Mouse (Mus musculus): ENCODE measurements around the gene Ppp6c. TPM values are rescaled to one million over a fixed set of nuclear protein-coding genes. Genes with fewer than 3 reads are reported as not detected.
A peak's percentile ranks its signal among the peaks of the same experiment; 100 is the strongest.

The Ppp6c gene
- total RNA-seq, 2 experiments from 2014 or later = 64.4 to 69.0 TPM

GRCm38 (mm10) chr2:39156821-39157220, 69.4 kb downstream of the Ppp6c start:
- intact Hi-C loops (cut with DNase I) = no loop called here
- no peak for DNase-seq (ENCODE audit: low spot score in 2 of 2)

DNA sequence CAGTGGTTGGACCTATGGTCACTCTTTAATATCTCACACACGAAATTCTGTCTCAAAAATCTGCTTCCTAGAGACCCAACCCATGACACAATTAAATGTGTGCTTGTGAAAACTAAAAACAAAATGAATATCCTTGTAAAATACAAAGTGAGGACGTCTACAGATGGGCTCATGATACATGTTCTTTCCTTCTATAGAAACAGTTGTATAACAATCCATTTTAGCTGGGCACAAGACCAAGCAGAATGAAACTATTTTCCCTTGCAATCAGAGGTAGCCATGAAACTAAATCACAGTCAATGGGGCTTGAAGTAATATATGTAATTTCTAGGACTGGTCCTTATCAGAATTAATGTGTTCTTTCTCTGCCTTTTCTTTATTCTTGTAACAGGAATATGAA, 75.3 kb downstream of the Ppp6c start:
- peak in 1 of 2 experiments; percentile 42 for DNase-seq (ENCODE audit: low spot score in 2 of 2)
- intact Hi-C loops (cut with DNase I) = no loop called here

GRCm38 (mm10) chr2:39148075-39148474, 78.2 kb downstream of the Ppp6c start:
- no peak for DNase-seq (ENCODE audit: low spot score in 2 of 2)
- intact Hi-C loops (cut with DNase I) = no loop called here

DNA sequence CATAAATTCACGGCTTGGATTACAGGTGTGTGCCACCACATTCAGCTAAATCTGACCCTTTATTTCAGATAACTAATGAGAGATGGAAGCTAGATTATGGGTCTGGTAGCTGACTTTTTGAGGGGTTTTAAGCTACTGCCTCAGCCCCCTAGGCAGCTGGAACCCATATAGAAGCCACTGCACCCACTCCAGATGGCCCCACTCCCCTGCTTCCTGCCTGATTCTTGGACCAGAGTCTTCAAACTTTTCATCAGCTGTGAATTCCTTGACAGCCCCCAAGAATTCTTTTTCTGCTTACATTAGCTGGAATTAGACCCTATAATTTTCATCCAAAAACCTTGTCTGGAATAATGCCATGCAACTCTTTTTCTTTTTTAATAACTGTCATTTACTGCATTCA, 79.8 kb downstream of the Ppp6c start:
- DNase-seq (ENCODE audit: low spot score in 2 of 2) = no peak
- intact Hi-C loops (cut with DNase I) = no loop called here

Other genes starting within 250 kb of the Ppp6c start
- under 1 TPM; 0.40 to 0.51 TPM for gene Wdr38, start 229.0 kb downstream of the Ppp6c start, total RNA-seq (2021)
- 100 to 1,000 TPM; 100 to 107 TPM for gene Arpc5l, start 221.1 kb downstream of the Ppp6c start, total RNA-seq (2021)
- gene Rpl35, start 220.8 kb downstream of the Ppp6c start, total RNA-seq (2021) = 100 to 1,000 TPM; 234 to 241 TPM
- gene Golga1, start 160.9 kb downstream of the Ppp6c start, total RNA-seq (2021) = 10 to 100 TPM; 26.1 to 31.9 TPM
- gene Scai, start 35.7 kb downstream of the Ppp6c start, total RNA-seq (2021) = 10 to 100 TPM; 69.4 to 84.0 TPM